Mouse (Mus musculus) embryonic facial prominence, embryonic 15.5 days (tissue): ENCODE results near the gene Plekhg1. TPM values are rescaled to one million over a fixed set of nuclear protein-coding genes. Genes with fewer than 3 reads are reported as not detected.
A peak's percentile ranks its signal among the peaks of the same experiment; 100 is the strongest.

Source experiments
- ATAC-seq: fragments of 200-750 bp; cut with Nextera tagmentation; 2 replicates; pipeline ENCODE4 v1.8.0; 2017; ENCODE audit warnings: low read depth, moderate TSS enrichment; ENCODE audit not compliant: insufficient number of reproducible peaks, low FRiP score, low TSS enrichment
- H3K27ac ChIP-seq: fragments of 300-500 bp; sonication (generic); replicated peaks from 2 replicates; pipeline ENCODE4 v1.5.1; 2015; ENCODE audit warnings: mild to moderate bottlenecking, inconsistent platforms
- H3K27me3 ChIP-seq: fragments of 300-500 bp; sonication (generic); 2 replicates; pipeline ENCODE4 v1.6.1; 2015; ENCODE audit warnings: inconsistent platforms
- H3K36me3 ChIP-seq: fragments of 300-500 bp; sonication (generic); 2 replicates; pipeline ENCODE4 v1.6.1; 2015; ENCODE audit warnings: mild to moderate bottlenecking, inconsistent platforms
- H3K4me1 ChIP-seq: fragments of 300-500 bp; sonication (generic); 2 replicates; pipeline ENCODE4 v1.6.1; 2015; ENCODE audit warnings: inconsistent platforms
- H3K4me2 ChIP-seq: fragments of 300-500 bp; sonication (generic); replicated peaks from 2 replicates; pipeline ENCODE4 v1.6.1; 2015; ENCODE audit warnings: mild to moderate bottlenecking, inconsistent platforms
- H3K4me3 ChIP-seq: fragments of 300-500 bp; sonication (generic); replicated peaks from 2 replicates; pipeline ENCODE4 v1.5.1; 2015; ENCODE audit warnings: mild to moderate bottlenecking, inconsistent platforms
- H3K9ac ChIP-seq: fragments of 300-500 bp; sonication (generic); 2 replicates; pipeline ENCODE4 v1.6.1; 2015; ENCODE audit warnings: inconsistent platforms
- H3K9me3 ChIP-seq: fragments of 300-500 bp; sonication (generic); replicated peaks from 2 replicates; pipeline ENCODE4 v1.6.1; 2016; ENCODE audit warnings: inconsistent platforms
- WGBS: fragments of 180-500 bp; shearing (Covaris S2); methylation state at CpG from one replicate; pipeline ENCODE4 v1.1.7; 2015; 5-methylcytosine and 5-hydroxymethylcytosine counted together
- polyA plus RNA-seq: library from polyadenylated mRNA; unstranded; fragments of >200 nt; fragmentation: Nextera tagmentation; extraction: Ambion mirVana; gene quantifications from 2 replicates; pipeline ENCODE4 v1.2.1, GENCODE M21; 2015

Gene Plekhg1
- polyA plus RNA-seq, 1 experiment from 2014 or later = 15.3 TPM

DNA sequence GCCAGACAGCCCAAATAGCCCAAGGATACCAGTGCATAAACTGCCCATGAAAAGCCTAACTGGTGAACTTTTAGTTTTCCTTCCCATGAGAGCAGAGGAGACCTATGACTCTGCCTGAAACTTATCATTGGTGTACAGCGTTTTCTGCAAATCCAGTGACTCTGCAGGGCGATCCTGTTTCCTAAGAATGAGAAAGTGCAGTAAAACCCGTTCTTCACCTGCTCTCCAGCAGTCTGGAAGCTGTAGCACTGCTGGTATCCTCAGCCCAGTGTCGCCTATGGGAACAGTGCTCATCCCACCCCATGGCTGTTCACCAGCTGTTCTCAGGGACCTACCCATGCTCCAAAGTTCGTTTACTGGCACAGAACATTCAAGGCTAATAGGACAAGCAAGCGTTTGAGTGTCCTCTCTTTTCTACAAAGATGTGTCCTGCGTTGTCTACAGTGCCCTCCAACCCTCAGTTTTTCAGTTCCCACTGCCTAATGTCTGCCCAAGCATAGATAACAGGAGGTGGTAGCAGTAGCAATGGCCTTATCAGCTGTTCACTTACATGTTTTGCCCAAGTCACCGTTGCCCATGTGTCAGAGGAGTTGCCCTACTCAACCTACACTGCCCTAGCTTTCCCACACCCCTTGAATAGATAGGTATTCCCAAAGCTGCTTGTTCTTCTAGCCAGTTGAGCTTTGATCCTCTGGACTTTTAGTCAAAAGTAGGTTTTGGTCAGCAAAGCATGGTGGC is 253.4 kb downstream of the Plekhg1 start:
- peaks cover 19% of the 10 kb centered on the region for H3K36me3 ChIP-seq
- H3K4me1 ChIP-seq = no peaks in the 10 kb centered on the region
- H3K4me2 ChIP-seq = no peak overlapping the region
- 83% methylated on average over 8 of the region's 8 CpGs for WGBS
- H3K27me3 ChIP-seq = no peaks in the 10 kb centered on the region
- no peak for ATAC-seq
- H3K9ac ChIP-seq = no peak overlapping the region
- H3K27ac ChIP-seq = no peak overlapping the region
- no peak overlapping the region for H3K4me3 ChIP-seq
- H3K9me3 ChIP-seq = no peaks in the 10 kb centered on the region

DNA sequence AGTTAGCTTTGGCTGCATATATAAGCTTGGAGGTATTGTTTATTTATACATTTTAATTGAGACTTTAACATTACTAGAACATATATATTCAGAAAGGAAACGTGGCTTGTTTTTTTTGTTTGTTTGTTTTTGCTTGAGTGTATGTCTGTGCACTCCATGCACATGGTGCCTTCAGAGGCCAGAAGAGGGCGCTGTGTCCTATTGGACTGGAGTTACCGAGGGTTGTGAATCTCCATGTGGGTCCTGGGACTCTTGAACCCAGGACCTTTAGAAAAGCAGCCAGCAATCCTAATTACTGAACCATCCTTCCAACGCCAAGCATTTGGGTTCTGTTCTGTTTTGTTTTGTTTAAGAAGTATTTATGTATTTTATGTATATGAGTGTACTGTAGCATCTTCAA is 255.1 kb downstream of the Plekhg1 start:
- 76% methylated on average over 4 of the region's 4 CpGs for WGBS
- Histone ChIP-seq H3K9me3 (no peaks in the 10 kb centered on the region), H3K4me3 (no peak overlapping the region), H3K27me3 (no peaks in the 10 kb centered on the region), H3K36me3 (peaks cover 9% of the 10 kb centered on the region; the same call in 1 of the 2 replicates), H3K27ac (no peak overlapping the region), H3K4me1 (no peaks in the 10 kb centered on the region), H3K4me2 (no peak overlapping the region), H3K9ac (no peak overlapping the region)
- ATAC-seq = no peak

- 0 out of 2 replicates have a peak, but pooled peaks cover 4% of the 10 kb centered on the region for H3K36me3 ChIP-seq
- H3K9me3 ChIP-seq = no peaks in the 10 kb centered on the region
- ATAC-seq = peak; percentile 55; the same call in 1 of the 2 replicates
- WGBS = 44% methylated on average over 15 of the region's 15 CpGs
- H3K4me2 ChIP-seq = no peak overlapping the region
- H3K4me3 ChIP-seq = no peak overlapping the region
- H3K27me3 ChIP-seq = no peaks in the 10 kb centered on the region
- peak overlapping the region; percentile 49; the same call in 1 of the 2 replicates for H3K27ac ChIP-seq
- H3K4me1 ChIP-seq = no peaks in the 10 kb centered on the region
- H3K9ac ChIP-seq = no peak overlapping the region
Measured at GRCm38 (mm10) chr10:3996170-3996876, 256.2 kb downstream of the Plekhg1 start.

DNA sequence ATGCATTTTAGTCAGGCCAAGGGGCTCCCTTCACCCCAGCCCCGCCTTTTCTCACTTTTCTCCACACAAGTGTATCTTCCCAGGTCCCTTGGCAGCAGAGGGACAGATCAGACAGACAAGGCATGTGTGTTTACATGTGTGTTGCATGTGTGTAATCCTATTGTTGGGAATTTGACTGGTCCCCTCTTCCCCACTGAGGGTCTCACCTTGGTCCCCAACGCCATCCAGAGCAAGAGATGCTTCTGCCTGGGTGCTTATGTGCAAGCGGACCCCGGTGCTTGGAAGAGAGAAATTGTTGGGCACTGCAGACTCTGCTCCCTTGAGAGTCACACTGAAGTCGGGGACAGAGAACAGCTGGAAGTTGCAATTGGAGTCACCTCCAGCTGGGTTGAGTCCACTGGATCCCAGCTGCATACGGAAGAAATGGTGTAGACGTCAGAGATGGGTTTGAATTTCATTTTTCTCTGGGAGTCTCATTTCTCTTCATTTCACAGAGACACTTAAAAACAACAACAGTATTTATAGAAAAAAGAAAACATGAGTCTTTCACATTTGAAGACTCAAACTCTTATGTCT is 257.8 kb downstream of the Plekhg1 start:
- H3K36me3 ChIP-seq = 0 out of 2 replicates have a peak, but pooled peaks cover 3% of the 10 kb centered on the region
- no peaks in the 10 kb centered on the region for H3K4me1 ChIP-seq
- no peak for ATAC-seq
- no peak overlapping the region for H3K9ac ChIP-seq
- no peak overlapping the region for H3K4me2 ChIP-seq
- H3K27ac ChIP-seq = no peak overlapping the region
- no peaks in the 10 kb centered on the region for H3K27me3 ChIP-seq
- 73% methylated on average over 7 of the region's 7 CpGs for WGBS
- no peak overlapping the region for H3K4me3 ChIP-seq
- no peaks in the 10 kb centered on the region for H3K9me3 ChIP-seq

DNA sequence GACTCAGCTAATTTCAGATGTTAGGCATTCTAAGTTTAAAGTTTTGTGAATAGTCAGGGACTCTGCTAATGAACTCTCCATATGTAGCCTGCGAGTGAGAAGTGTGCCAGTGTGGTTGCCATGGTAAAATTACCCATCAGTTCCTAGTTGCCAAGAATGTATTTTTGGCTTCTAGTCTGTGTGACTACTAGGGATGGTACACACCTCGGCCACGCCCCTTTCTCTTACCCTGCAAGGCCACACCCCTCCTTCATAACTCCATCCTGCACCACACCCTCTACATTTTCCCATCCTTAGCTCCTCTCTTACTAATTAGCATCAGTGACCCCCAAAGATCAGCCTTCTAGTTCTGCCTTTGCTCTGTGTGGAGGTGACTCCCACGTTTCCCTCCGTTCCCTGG is 262.5 kb downstream of the Plekhg1 start:
- 77% methylated on average over 5 of the region's 5 CpGs for WGBS
- Histone ChIP-seq H3K36me3 (no peaks in the 10 kb centered on the region), H3K4me2 (no peak overlapping the region), H3K9ac (no peak overlapping the region), H3K9me3 (no peaks in the 10 kb centered on the region), H3K27ac (no peak overlapping the region), H3K4me3 (no peak overlapping the region), H3K27me3 (no peaks in the 10 kb centered on the region), H3K4me1 (peaks cover 12% of the 10 kb centered on the region)
- no peak for ATAC-seq

- no peak overlapping the region for H3K4me3 ChIP-seq
- peaks cover 12% of the 10 kb centered on the region for H3K4me1 ChIP-seq
- no peak for ATAC-seq
- H3K9ac ChIP-seq = no peak overlapping the region
- no peaks in the 10 kb centered on the region for H3K36me3 ChIP-seq
- H3K27me3 ChIP-seq = no peaks in the 10 kb centered on the region
- 62% methylated on average over 7 of the region's 7 CpGs for WGBS
- no peak overlapping the region for H3K27ac ChIP-seq
- no peaks in the 10 kb centered on the region for H3K9me3 ChIP-seq
- H3K4me2 ChIP-seq = no peak overlapping the region
Measured at GRCm38 (mm10) chr10:4005191-4005590, 265.0 kb downstream of the Plekhg1 start.

- H3K9ac ChIP-seq = no peak overlapping the region
- no peak overlapping the region for H3K4me2 ChIP-seq
- H3K4me1 ChIP-seq = peaks cover 12% of the 10 kb centered on the region
- no peaks in the 10 kb centered on the region for H3K36me3 ChIP-seq
- peak; percentile 79; the same call in 1 of the 2 replicates for ATAC-seq
- H3K4me3 ChIP-seq = no peak overlapping the region
- H3K9me3 ChIP-seq = no peaks in the 10 kb centered on the region
- H3K27me3 ChIP-seq = no peaks in the 10 kb centered on the region
- peak overlapping the region; percentile 65; the same call in 1 of the 2 replicates for H3K27ac ChIP-seq
- WGBS = 35% methylated on average over 7 of the region's 7 CpGs
Measured at GRCm38 (mm10) chr10:4006296-4007015, 266.3 kb downstream of the Plekhg1 start.

Other genes starting within 250 kb of the Plekhg1 start
- 0.98 and 1.2 TPM in 2 replicates for gene Iyd, start 200.1 kb upstream of the Plekhg1 start, polyA plus RNA-seq
- 9.1 and 10.0 TPM in 2 replicates for gene Mthfd1l, start 232.8 kb downstream of the Plekhg1 start, polyA plus RNA-seq